Mouse (Mus musculus): ENCODE results near the gene Ube2i. TPM values are rescaled to one million over a fixed set of nuclear protein-coding genes. Genes with fewer than 3 reads are reported as not detected.
A peak's percentile ranks its signal among the peaks of the same experiment; 100 is the strongest.
"Not testable (repeated sequence)": the region's sequence is repeated elsewhere in the genome, so short reads cannot be mapped to it uniquely, and the experiment has no call there.

Ube2i gene
- polyA plus RNA-seq, 1 experiment from 2014 or later, result 713 TPM

DNA sequence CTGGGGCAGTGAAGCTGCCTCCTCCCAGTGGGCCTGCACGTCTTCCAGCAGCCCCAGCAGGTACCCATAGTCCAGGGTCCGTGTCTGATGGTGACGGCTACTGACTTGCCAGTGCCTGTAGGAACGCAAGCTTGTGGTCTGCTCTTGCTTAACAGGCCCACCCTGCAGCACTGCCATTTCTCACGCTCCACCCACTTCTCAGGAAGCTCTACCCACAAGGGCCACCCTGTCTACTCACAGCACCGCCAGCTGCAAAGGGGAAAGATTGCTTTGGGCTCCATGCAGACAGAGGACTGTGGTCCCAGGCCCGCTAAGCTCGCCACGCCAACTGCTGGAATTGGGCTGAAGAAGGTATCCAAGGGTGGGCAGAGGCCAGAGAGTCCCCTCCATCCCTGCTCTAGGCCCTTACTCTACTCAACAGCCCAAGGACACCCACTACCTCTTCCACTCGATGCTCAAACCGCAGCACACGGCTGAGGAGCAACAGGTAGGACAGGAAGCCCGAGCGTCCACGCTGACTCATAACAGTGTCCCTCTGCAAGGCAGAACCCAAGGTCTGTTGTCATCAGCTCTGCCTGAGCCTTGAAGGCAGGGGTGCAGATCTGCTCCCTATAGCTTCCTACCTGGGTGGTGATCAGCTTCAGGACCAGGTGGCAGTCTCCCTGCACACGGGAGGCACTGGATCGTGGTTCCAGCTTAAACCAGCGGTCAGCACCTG, 26.2 kb downstream of the Ube2i start:
- H3K4me3 ChIP-seq, result no peak overlapping the region
- 84% methylated on average over 18 of the region's 18 CpGs for WGBS
- peaks cover 28% of the 10 kb centered on the region for H3K36me3 ChIP-seq
- H3K9me3 ChIP-seq (replicated peaks), result no peaks in the 10 kb centered on the region
- no peak for ATAC-seq (ENCODE audit: low FRiP score)
- no peak overlapping the region for H3K4me2 ChIP-seq (replicated peaks)
- no peak overlapping the region for H3K9ac ChIP-seq
- no peak overlapping the region for H3K27ac ChIP-seq
- peaks cover 15% of the 10 kb centered on the region for H3K4me1 ChIP-seq
- peaks cover 3% of the 10 kb centered on the region; the same call in 1 of the 2 replicates for H3K27me3 ChIP-seq

DNA sequence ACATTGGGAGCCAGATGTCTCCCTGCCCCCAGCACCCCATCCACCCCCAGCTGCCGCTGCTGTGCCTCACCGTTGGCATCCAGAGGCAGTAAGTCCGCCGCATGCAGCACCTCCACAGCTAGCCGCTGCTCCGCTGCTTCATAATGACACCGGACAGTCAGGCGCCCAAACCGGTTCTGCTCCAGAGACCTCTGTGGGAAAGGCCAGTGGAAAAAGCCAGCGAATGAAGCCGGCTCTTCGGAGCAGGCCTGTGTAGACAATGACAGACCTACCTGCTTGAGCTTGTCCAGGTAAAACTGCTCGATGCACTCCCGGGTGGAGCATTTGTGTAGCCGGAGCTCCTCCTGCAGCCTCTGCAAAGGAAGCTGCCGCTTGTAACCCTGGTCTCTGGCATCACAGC, 30.2 kb downstream of the Ube2i start:
- Histone ChIP-seq H3K9me3 (replicated peaks) (no peaks in the 10 kb centered on the region), H3K36me3 (peaks cover 40% of the 10 kb centered on the region), H3K27me3 (no peaks in the 10 kb centered on the region), H3K4me3 (no peak overlapping the region), H3K4me2 (replicated peaks) (no peak overlapping the region), H3K4me1 (peaks cover 14% of the 10 kb centered on the region), H3K9ac (no peak overlapping the region), H3K27ac (no peak overlapping the region)
- no peak for ATAC-seq (ENCODE audit: low FRiP score)
- 83% methylated on average over 16 of the region's 16 CpGs for WGBS

DNA sequence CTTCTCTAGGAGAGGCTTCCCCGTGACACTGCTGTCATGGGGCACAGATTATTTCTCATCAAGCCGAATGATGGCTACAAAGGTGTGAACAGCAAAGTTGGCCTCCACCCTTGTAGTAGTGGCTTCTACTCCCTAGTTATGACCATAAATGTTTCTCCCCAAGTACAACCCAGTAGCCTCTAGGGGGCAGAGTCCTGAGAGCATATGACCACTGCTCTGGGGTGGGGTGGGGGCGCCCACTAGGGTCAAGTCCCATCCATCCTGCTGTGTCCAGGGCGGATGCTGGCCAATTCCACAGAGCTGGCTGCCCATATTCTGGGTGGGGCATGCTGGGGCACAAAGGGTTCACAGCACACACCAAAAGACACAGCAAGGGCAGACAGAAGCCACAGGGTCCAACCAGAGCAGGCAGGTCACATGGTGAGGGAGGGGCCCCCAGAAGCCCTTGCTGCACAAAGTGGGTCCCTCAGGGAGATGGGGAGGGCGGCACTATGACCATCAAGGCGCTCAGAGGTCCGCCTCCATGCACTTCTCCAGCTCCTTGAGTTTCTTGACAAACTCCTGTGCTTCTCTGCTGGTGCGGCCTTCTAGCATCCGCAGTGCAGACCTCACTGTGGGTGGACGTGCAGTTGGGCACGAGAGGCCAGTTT, 31.2 kb downstream of the Ube2i start:
- no peak overlapping the region for H3K4me2 ChIP-seq (replicated peaks)
- no peak overlapping the region for H3K4me3 ChIP-seq
- no peaks in the 10 kb centered on the region for H3K27me3 ChIP-seq
- H3K27ac ChIP-seq, result no peak overlapping the region
- 88% methylated on average over 11 of the region's 11 CpGs for WGBS
- no peak overlapping the region for H3K9ac ChIP-seq
- H3K36me3 ChIP-seq, result peaks cover 40% of the 10 kb centered on the region
- no peak for ATAC-seq (ENCODE audit: low FRiP score)
- no peaks in the 10 kb centered on the region for H3K9me3 ChIP-seq (replicated peaks)
- peaks cover 19% of the 10 kb centered on the region for H3K4me1 ChIP-seq

DNA sequence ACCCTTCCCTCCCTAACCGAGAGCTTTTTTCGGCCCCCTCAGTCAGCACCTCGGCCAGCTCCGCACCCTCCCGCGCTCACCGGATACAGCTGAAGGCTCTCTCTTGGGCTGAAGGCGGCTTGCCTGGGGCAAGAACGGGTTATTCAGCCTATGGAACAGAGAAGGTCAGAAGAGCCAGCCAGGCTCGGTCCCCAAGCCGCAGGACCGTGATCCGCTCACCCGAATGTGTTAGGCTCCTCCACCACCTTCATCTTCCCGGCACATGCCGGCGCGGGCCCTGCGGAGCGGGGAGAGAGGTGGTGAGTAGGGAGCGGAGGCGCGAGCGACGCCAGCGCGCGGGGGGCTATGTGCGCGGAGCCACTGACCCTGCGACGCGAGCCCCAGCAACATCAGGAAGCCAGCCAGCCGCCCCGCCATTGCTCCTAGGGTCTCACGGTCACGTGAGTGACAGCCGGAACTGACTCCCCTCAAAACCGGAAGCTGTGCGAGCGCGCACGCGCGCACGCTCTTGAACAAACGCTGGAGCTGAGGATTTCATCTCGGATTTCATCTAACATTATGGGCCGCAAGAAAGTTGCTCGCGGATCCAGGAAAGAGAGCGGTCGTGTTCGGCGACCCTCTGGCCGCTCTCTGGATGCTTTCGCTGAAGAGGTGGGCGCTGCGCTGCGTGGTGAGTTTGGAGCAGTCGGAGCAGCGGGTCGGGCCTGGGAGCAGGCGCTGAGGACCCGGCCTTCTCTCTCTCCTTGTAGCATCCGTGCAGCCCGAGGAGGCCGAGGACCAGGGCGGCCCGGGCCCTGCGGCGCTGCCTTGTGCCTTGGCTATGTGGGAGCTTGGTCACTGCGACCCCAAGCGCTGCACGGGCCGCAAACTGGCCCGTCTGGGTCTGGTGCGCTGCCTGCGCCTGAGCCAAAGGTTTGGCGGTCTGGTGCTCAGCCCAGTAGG, 34.5 kb downstream of the Ube2i start, which contains the start of the genes Gnptg and Tsr3:
Gene Gnptg (minus strand): TSS at position 430 of the 942 bp plus-strand sequence.
Gene Tsr3 (plus strand): TSS at position 476 of the 942 bp plus-strand sequence.
- H3K4me1 ChIP-seq, result peaks cover 23% of the 10 kb centered on the region
- H3K27me3 ChIP-seq, result no peaks in the 10 kb centered on the region
- H3K9me3 ChIP-seq (replicated peaks), result no peaks in the 10 kb centered on the region
- peak; percentile 87 for ATAC-seq (ENCODE audit: low FRiP score)
- peak within 1 kb of the TSS; percentile 98 for H3K9ac ChIP-seq
- H3K36me3 ChIP-seq, result peaks cover 41% of the 10 kb centered on the region
- under 1% methylated on average over 80 of the region's 80 CpGs for whole genome bisulfite sequencing
- H3K27ac ChIP-seq, result peak within 1 kb of the TSS; percentile 81
- H3K4me3 ChIP-seq, result peak within 1 kb of the TSS; percentile 99
- peak within 1 kb of the TSS; percentile 89 for H3K4me2 ChIP-seq (replicated peaks)

DNA sequence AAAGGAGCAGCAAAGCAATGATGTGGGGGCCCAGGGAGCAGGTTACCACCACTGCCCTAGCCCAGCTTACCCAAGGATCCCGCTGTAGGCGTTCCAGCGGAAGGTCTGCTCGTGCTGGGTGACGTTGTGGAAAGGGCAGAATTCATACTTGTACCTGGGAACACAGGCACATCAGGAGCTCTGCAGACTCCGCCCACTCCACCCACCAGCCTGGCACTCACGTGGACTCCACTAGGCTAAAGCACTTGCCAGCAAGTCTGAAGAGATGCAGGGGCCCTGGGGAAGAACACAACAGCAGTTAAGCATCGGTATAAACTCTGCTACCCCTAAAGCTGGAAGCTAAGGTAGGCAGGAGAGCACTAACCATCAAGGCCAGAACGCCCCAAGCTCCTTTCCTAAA, 38.8 kb downstream of the Ube2i start:
- Histone ChIP-seq H3K4me2 (replicated peaks) (no peak overlapping the region), H3K9ac (no peak overlapping the region), H3K36me3 (peaks cover 28% of the 10 kb centered on the region), H3K9me3 (replicated peaks) (no peaks in the 10 kb centered on the region), H3K27ac (no peak overlapping the region), H3K4me1 (peaks cover 12% of the 10 kb centered on the region), H3K27me3 (no peaks in the 10 kb centered on the region), H3K4me3 (no peak overlapping the region)
- no peak for ATAC-seq (ENCODE audit: low FRiP score)
- WGBS, result 86% methylated on average over 9 of the region's 9 CpGs

DNA sequence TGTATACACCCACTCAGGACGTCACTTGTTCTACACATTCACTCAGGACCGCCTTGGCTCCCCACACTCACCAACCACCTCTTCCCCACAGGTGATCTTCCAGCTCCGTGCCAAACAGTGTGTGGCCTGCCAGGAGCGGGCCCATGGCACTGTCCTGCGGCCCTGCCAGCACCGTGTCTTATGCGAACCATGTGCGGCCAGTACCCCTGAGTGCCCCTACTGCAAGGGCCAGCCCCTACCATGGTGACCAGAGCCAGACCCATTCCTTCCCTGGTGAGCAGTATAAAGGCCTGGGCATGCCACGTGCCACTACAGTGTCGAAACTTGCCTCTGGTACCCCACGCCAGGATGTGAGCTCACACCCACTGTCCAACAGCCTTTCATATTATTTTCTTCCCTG, 42.8 kb downstream of the Ube2i start:
- H3K36me3 ChIP-seq, result peaks cover 55% of the 10 kb centered on the region
- WGBS, result 84% methylated on average over 7 of the region's 11 CpGs

DNA sequence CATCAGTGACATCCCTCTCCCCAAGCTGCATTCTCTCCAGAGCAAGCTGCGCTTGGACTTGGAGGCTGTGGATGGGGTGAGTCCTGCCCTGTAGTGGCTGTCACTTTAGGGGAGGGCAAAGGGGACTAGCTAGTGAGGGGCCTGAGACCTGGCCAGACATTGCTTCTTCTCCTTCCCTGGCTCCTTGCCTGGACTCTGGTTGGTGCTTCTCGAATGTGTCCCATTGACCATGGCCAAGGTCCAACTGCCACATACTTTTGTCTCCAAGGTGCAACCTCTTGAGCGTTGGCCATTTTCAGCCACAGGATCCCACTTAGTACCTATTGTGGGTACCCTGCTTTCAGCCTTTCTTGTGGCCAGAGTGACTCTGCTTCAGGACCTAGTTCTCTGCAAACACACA, 43.7 kb downstream of the Ube2i start:
- Histone ChIP-seq H3K9me3 (replicated peaks) (no peaks in the 10 kb centered on the region), H3K4me1 (no peaks in the 10 kb centered on the region), H3K4me3 (no peak overlapping the region), H3K27ac (no peak overlapping the region), H3K4me2 (replicated peaks) (no peak overlapping the region), H3K9ac (no peak overlapping the region), H3K36me3 (peaks cover 59% of the 10 kb centered on the region), H3K27me3 (no peaks in the 10 kb centered on the region)
- ATAC-seq (ENCODE audit: low FRiP score), result no peak
- WGBS, result 98% methylated on average over 3 of the region's 3 CpGs

More for the DNA sequence above, 42.8 kb downstream of the Ube2i start:
- not testable (repeated sequence) for H3K9me3 ChIP-seq (replicated peaks); H3K4me1 ChIP-seq; H3K27me3 ChIP-seq; H3K4me3 ChIP-seq; H3K9ac ChIP-seq; H3K27ac ChIP-seq; H3K4me2 ChIP-seq (replicated peaks)
- ATAC-seq (ENCODE audit: low FRiP score), result 0 out of 2 replicates have a peak, but pooled peaks have one; percentile 66

DNA sequence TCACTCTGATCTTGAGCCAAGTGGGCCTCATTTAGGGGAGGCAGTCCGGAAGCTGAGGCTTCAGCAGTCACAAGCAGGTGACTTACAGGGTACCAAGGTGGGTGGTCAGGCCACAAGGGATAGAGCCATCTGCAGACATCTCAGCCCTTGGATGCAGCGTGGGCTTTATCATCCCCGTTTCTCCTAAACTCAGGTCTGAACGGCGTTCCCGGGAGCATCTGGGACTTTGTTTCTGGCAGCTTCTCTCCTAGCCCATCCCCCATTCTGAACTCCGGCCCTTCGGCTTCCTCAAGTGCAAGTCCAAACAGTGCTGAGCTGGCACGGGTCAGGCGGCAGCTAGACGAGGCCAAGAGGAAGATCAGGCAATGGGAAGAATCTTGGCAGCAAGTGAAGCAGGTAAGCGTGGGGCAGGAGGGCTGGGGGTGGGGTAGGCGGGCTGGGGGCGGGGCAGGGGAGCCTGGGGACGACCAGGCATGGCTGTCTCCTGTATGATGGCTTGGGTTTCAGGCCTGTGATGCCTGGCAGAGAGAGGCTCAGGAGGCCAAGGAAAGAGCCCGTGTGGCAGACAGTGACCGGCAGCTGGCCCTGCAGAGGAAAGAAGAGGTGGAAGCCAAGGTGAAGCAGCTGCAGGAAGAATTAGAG, 44.3 kb downstream of the Ube2i start:
- 83% methylated on average over 17 of the region's 17 CpGs for WGBS
- H3K27ac ChIP-seq; H3K4me2 ChIP-seq (replicated peaks); ATAC-seq (ENCODE audit: low FRiP score); H3K9ac ChIP-seq; H3K27me3 ChIP-seq; H3K4me3 ChIP-seq; H3K4me1 ChIP-seq; H3K9me3 ChIP-seq (replicated peaks): not testable (repeated sequence)
- H3K36me3 ChIP-seq, result peaks cover 54% of the 10 kb centered on the region

DNA sequence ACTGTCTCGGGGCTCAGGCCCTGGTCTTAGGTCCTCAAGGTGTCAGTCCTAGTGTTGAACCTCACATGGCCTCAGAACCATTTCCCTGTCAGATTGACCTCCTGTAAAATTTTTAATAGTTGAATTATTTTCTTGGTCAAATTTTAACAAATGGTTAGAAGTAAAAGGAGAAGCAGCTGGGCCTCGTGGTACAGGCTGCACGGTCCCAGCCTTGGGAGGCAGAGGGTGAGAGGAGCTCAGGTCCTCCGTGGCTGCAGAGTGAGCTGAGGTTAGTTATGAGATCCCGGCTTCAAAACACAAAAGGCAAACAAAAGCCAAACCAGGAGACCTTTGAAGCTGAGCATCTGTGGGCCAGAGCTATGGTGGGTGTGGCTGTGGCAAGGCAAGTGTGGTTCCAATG, 46.4 kb downstream of the Ube2i start:
- WGBS, result 86% methylated on average over 5 of the region's 5 CpGs
- no peak overlapping the region for H3K9ac ChIP-seq
- no peaks in the 10 kb centered on the region for H3K27me3 ChIP-seq
- no peak for ATAC-seq (ENCODE audit: low FRiP score)
- H3K4me2 ChIP-seq (replicated peaks), result no peak overlapping the region
- H3K4me3 ChIP-seq, result no peak overlapping the region
- H3K36me3 ChIP-seq, result peaks cover 51% of the 10 kb centered on the region
- no peaks in the 10 kb centered on the region for H3K4me1 ChIP-seq
- H3K9me3 ChIP-seq (replicated peaks), result no peaks in the 10 kb centered on the region
- no peak overlapping the region for H3K27ac ChIP-seq

DNA sequence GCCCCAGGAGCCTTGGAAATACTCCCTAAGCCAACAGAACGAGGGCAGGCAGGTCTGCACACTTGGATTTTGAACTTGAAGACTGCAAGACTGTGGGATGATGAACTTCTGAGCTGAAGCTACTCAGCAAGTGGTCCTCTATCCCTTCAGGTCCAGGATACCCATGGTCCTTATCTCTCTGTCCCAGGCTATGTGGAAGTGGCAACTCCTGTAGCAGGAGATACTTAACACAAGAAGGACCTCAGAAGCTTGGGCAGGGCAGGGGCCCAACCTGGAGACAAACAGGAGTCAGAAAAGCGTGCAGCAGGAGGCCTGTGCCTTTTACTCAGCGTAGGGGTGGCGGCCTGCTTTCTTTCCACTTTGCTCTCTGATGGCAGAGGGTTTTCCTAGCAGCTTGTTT, 48.8 kb downstream of the Ube2i start:
- no peak overlapping the region for H3K27ac ChIP-seq
- H3K4me2 ChIP-seq (replicated peaks), result no peak overlapping the region
- ATAC-seq (ENCODE audit: low FRiP score), result no peak
- H3K4me1 ChIP-seq, result peaks cover 18% of the 10 kb centered on the region
- H3K36me3 ChIP-seq, result peaks cover 43% of the 10 kb centered on the region
- no peaks in the 10 kb centered on the region for H3K9me3 ChIP-seq (replicated peaks)
- WGBS, result 86% methylated on average over 4 of the region's 4 CpGs
- no peak overlapping the region for H3K9ac ChIP-seq
- no peaks in the 10 kb centered on the region for H3K27me3 ChIP-seq
- no peak overlapping the region for H3K4me3 ChIP-seq

DNA sequence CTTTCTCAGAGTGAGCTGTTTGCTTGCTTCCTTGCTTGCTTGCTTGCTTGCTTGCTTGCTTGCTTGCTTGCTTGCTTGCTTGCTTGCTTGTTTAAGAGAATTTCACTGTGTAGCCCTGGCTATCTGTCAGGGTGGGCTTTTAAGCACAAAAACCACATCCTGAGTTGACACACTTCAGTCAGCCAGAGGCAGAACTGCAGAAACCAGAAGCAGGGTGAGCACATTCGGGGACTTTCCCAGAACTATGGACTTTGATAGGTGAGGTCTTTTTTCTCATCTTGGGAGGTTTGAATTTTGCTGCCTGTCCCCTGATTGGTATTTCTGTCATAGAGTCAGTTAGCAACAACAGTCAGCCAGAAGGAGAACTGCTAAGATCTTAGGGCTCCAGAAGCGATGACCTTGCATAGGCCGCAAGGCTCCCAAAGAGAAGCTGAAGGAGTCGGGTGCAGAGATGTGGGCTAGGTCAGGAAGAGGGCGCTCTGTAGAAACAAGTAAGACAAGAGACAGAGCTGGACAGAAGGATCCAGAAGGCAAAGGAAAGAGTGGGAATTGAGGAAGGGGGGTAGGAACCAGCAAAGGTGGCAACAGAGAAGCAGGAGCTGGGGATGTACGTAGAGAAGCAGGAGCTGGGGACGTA, 49.7 kb downstream of the Ube2i start:
- peaks cover 18% of the 10 kb centered on the region for H3K4me1 ChIP-seq
- H3K4me3 ChIP-seq, result no peak overlapping the region
- peaks cover 44% of the 10 kb centered on the region for H3K36me3 ChIP-seq
- H3K27ac ChIP-seq, result no peak overlapping the region
- H3K9me3 ChIP-seq (replicated peaks), result no peaks in the 10 kb centered on the region
- ATAC-seq (ENCODE audit: low FRiP score), result no peak
- WGBS, result 94% methylated on average over 7 of the region's 7 CpGs
- no peak overlapping the region; the same call in 1 of the 2 replicates for H3K9ac ChIP-seq
- no peak overlapping the region for H3K4me2 ChIP-seq (replicated peaks)
- no peaks in the 10 kb centered on the region for H3K27me3 ChIP-seq
